Mouse (Mus musculus): ENCODE measurements at regions not wholly inside any gene's neighbourhood (a gene's known extent, or its start where the extent isn't known, plus 50 kb on each side); places are given as distances from the start of the nearest gene placed in this dataset.
A peak's percentile ranks its signal among the peaks of the same experiment; 100 is the strongest.

DNA sequence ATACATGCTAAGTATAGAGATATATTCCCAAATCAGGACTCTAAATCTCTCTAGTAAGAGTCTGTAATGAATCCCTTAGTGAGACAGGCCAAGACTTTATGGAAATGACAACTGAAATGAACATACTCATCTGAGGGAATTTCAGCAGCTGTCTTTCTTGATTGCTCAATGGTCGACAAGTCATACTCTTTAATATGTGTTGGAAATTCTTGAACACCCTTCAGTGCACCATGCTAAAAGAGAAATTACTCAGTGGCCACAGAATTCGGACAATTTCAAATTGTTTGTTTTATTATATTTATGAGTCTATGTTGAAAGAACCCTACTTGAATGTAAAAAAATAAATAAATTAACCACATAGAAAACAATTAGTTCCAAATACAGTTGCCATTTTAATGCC, 802.1 kb downstream of the Nr2f2 start:
- no peak for DNase-seq

DNA sequence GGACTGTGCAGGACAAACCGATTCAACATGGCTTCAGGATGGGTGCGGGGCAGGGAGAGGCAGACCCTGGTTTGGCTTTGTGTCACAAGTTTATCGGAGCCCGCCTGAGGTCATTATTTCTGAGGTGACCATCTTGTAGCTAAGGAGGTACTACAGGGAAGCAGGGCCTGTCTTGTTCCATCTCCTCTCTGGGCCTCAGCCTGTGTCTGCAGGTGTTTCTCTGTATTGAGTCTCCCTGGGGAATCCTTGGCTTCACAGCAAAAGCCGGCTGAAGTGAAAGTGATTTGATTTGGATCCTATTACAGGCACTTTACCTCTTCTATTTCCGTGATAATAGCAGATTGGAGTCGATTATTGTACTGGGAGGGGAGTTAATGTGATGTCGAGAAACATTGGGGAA, 805.7 kb upstream of the Arrdc4 start:
- DNase-seq: peak; percentile 78

DNA sequence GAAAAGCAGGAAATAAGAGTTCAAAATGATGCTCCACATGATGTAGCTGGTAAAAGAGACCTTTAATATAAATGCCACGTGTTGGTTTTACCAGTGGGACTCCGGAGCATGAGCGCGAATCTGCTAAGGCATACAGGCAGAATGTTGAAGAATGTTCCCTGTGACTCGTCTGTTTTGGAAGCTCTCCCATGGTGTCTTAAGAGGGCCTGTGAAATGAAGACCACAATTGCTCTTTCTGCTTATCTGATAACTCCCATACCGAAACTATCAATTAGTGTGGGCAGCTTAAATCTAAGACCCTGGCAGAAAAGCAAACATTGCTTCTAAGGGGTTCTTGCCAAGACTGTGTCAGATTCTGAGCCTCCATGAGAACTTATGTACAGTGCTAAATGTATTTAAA, 804.9 kb upstream of the Arrdc4 start:
- DNase-seq: no peak

DNA sequence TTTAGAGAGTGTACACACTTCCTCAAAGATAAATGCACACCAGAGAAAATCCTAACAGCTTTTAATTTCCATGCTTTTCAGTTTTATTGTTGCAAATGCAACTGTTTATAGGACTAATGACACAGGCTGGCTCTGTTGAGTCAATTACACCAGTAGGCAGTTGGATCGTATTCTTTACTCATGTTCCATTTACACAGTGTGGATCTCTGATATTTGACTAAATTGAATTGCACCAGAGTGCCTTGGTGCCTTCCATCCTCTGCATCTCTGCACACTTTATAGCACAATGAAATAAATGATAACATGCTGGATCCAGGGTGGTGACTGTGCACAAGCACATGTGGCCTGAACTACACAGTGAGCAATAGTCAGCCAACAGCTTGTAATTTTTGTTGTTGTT, 787.0 kb upstream of the Arrdc4 start:
- DNase-seq: no peak

DNA sequence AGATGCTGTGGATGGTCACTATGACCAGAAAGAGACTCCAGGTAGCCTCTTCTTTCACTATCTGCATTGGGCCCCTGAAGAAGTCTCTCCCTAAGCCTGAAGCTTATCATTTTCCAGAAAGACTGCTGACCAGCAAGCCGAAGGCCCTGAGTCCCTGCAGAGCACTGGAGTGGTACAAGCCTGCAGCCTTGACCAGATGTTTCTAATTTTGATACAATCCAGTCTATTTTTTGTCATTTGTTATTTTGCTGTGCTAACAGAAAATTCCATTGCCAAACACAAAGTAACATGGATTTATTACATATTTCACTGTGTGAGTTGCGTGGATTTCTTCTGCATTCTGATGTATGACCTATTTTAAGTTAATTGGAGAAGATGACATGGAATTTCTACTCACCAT, 764.9 kb upstream of the Arrdc4 start:
- DNase-seq: no peak

DNA sequence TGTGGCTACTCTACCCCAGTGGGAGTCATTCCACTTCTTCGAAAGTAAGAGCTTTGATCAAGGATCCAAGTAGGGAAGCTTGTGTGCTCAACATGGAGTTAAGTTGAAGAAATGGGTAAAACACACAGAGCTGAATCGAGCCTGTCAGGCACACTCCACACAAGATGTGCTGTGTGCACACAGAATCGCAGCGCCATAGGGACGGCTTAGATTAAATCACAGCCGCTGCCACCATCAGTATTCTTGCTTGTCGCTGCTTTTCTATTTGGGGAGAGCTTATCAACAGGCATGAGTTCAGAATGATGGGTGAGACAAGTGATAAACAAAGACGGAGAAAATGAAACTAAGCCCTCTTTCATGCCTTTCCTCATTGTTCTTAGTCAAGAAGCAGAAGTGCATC, 761.3 kb upstream of the Arrdc4 start:
- no peak for DNase-seq

GRCm38 (mm10) chr7:69493062-69493930, 744.3 kb upstream of the Arrdc4 start:
- no peak for DNase-seq

GRCm38 (mm10) chr7:69490566-69491466, 741.8 kb upstream of the Arrdc4 start:
- peak; percentile 91 for DNase-seq

GRCm38 (mm10) chr7:69488630-69489029, 739.6 kb upstream of the Arrdc4 start:
- no peak for DNase-seq

GRCm38 (mm10) chr7:69487111-69487510, 738.1 kb upstream of the Arrdc4 start:
- DNase-seq: no peak

DNA sequence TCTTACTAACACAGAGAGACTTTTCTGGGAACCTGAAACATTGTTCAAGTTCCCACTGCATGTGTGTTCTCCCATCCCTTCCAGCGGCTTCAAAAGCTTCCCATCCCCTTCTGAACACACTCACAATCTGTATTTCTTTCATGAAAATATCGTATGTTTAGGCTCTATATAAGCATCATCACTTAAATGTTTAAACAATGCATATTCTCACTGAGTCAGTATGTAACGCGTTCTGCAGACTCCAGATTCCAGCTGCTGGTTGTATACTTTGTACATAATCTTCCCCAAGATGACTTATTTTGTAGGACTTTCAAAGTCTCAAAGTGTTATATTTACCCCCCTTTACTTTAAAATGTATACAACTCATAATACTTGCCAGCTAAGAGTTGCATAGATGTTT, 735.5 kb upstream of the Arrdc4 start:
- no peak for DNase-seq
